In the genomic region with DNA sequence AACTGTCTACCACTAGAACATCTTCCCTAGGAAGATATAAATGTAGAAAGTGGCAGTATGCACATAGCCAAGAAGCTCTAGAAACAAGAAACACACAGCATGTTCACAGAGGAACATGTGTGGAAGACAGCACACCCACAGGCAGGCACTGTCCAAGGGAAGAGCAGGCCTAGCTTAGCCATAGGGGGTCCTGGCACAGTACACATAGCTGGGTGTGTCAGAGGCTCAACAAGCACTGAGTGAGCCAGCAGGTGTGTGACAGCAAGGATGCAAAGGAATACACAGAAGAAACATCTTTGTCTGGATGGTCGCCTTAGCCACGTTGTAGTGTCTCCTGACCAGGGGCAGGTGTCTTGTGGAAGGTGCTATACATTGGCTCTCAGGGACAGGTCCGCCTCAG, we compare ENCODE assay signal across 26 mouse cellular contexts.
DNase-seq lines count a peak whose midpoint lies in the region; ATAC-seq lines count a peak whose summit lies in the region.
"Had no signal": no experiment of that assay in that cellular context is flagged by ENCODE, and none has a peak within 500 bp of the region (broad histone marks: within the 10 kb centered on the region; RNA-seq: fewer than 3 reads in every experiment).

No protein-coding gene starts in this region.

- peaks cover 24% of the 10 kb centered on the region for H3K4me1 ChIP-seq in hindbrain, embryonic 12.5 days
- H3K4me1 ChIP-seq in hindbrain, embryonic 11.5 days (replicated peaks; ENCODE audit: control insufficient read depth, insufficient read depth, low read length): peaks cover 4% of the 10 kb centered on the region; the same call in 1 of the 2 replicates

- no peak for ATAC-seq in hindbrain, embryonic 12.5 days (ENCODE audit: low FRiP score)
- no peak for ATAC-seq in hindbrain, embryonic 11.5 days (ENCODE audit: low FRiP score)
- ATAC-seq: forebrain, embryonic 16.5 days had no signal

- WGBS in hindbrain, embryonic 12.5 days: 88% methylated on average over 3 of the region's 3 CpGs
- 86% methylated on average over 3 of the region's 3 CpGs for WGBS in hindbrain, embryonic 11.5 days

- no peaks in the 10 kb centered on the region for H3K9me3 ChIP-seq in hindbrain, embryonic 12.5 days (replicated peaks)
- H3K9me3 ChIP-seq in hindbrain, embryonic 11.5 days (ENCODE audit: control insufficient read depth, low read length): no peaks in the 10 kb centered on the region
- H3K9me3 ChIP-seq: forebrain, embryonic 10.5 days; G1E; limb, embryonic 13.5 days; liver, embryonic 13.5 days; neural tube, embryonic 12.5 days had no signal

- DNase-seq in hindbrain, embryonic 11.5 days (ENCODE audit: low spot score): no peak
- DNase-seq in brain, adult 2 months (ENCODE audit: low read depth, low spot score): peak; percentile 55
- peak; percentile 48 to 51 for DNase-seq in cerebellum, adult 18-20 months
- DNase-seq in cerebellum, postnatal 14 days: peak; percentile 52
- DNase-seq in lung, postnatal 4 days: no peak
- no peak for DNase-seq in urinary bladder, adult 2 months (ENCODE audit: low spot score)
- DNase-seq: adrenal gland, adult 2 months; gastrocnemius, postnatal 25 days; heart, adult 2 months; kidney, adult 11 months; layer of hippocampus, adult 9-11 months; liver, embryonic 13.5 days; lung, adult 2 months; lung, postnatal 14 days; midbrain, embryonic 14.5 days; right cerebral cortex, adult 18-20 months; right cerebral cortex, postnatal 4 days had no signal

- H3K27me3 ChIP-seq in hindbrain, embryonic 12.5 days: no peaks in the 10 kb centered on the region
- H3K27me3 ChIP-seq in hindbrain, embryonic 11.5 days (ENCODE audit: control insufficient read depth, insufficient read depth, low read length): no peaks in the 10 kb centered on the region
- H3K27me3 ChIP-seq: CH12.LX; limb, embryonic 13.5 days; liver, embryonic 13.5 days; neural tube, embryonic 12.5 days; Patski had no signal

- no peaks in the 10 kb centered on the region for H3K36me3 ChIP-seq in hindbrain, embryonic 12.5 days
- no peaks in the 10 kb centered on the region for H3K36me3 ChIP-seq in hindbrain, embryonic 11.5 days (ENCODE audit: control insufficient read depth, insufficient read depth, low read length)
- H3K36me3 ChIP-seq: forebrain, embryonic 10.5 days; limb, embryonic 13.5 days; liver, embryonic 13.5 days; neural tube, embryonic 12.5 days had no signal

- H3K4me2 ChIP-seq in hindbrain, embryonic 12.5 days (replicated peaks): no peak overlapping the region
- H3K4me2 ChIP-seq in hindbrain, embryonic 11.5 days (replicated peaks; ENCODE audit: low read depth, low read length): no peak overlapping the region
- H3K4me2 ChIP-seq: limb, embryonic 13.5 days; liver, embryonic 13.5 days; neural tube, embryonic 12.5 days had no signal

- no peak overlapping the region for H3K9ac ChIP-seq in hindbrain, embryonic 12.5 days
- no peak overlapping the region for H3K9ac ChIP-seq in hindbrain, embryonic 11.5 days (ENCODE audit: low read depth, low read length)
- H3K9ac ChIP-seq: limb, embryonic 13.5 days; liver, embryonic 13.5 days; neural tube, embryonic 12.5 days had no signal

- no peak overlapping the region for H3K4me3 ChIP-seq in hindbrain, embryonic 12.5 days
- no peak overlapping the region for H3K4me3 ChIP-seq in hindbrain, embryonic 11.5 days (ENCODE audit: low read depth, low read length)
- H3K4me3 ChIP-seq: forebrain, embryonic 10.5 days; heart, adult 2 months; limb, embryonic 13.5 days; liver, embryonic 13.5 days; neural tube, embryonic 12.5 days had no signal

- 0 out of 2 replicates have a peak overlapping the region, but pooled peaks have one; percentile 4 for H3K27ac ChIP-seq in hindbrain, embryonic 12.5 days
- H3K27ac ChIP-seq in hindbrain, embryonic 11.5 days (ENCODE audit: low read depth, low read length): no peak overlapping the region
- H3K27ac ChIP-seq: forebrain, embryonic 10.5 days; heart, adult 2 months; limb, embryonic 13.5 days; liver, embryonic 13.5 days; neural tube, embryonic 12.5 days; stomach, postnatal 0 days had no signal

Comparison
In these comparisons a context has a peak if more than half of its experiments do, and no peak if none do; other contexts are left out.
1. DNase-seq: peak in brain, adult 2 months (single experiment), cerebellum, adult 18-20 months (2 of 2) and cerebellum, postnatal 14 days (2 of 2); none in hindbrain, embryonic 11.5 days (single experiment), lung, postnatal 4 days (0 of 2) and urinary bladder, adult 2 months (single experiment).